In genomic region chr10:111789264-111789663, GRCm38 (mm10) we compare ENCODE assay signal across 19 mouse cellular contexts.
"Had no signal": no experiment of that assay in that cellular context is flagged by ENCODE, and none has a peak within 500 bp of the region (broad histone marks: within the 10 kb centered on the region; RNA-seq: fewer than 3 reads in every experiment).

No protein-coding gene starts in this region.

- ATAC-seq: midbrain, embryonic 16.5 days had no signal

- H3K27me3 ChIP-seq: midbrain, embryonic 12.5 days; neural tube, embryonic 13.5 days; neural tube, embryonic 15.5 days had no signal

- H3K27ac ChIP-seq: midbrain, embryonic 10.5 days; midbrain, embryonic 12.5 days; neural tube, embryonic 13.5 days; neural tube, embryonic 15.5 days had no signal

- H3K4me1 ChIP-seq: midbrain, embryonic 10.5 days; midbrain, embryonic 12.5 days; neural tube, embryonic 15.5 days had no signal

- H3K9ac ChIP-seq: lung, embryonic 14.5 days; midbrain, embryonic 12.5 days; neural tube, embryonic 13.5 days; neural tube, embryonic 15.5 days had no signal

- DNase-seq: lung, adult 18-20 months; lung, embryonic 14.5 days; lung, postnatal 10 days; lung, postnatal 4 days; midbrain, embryonic 14.5 days; retina, postnatal 1 day; right cerebral cortex, adult 18-20 months; right cerebral cortex, postnatal 25 days; right cerebral cortex, postnatal 4 days; spleen, adult 18-20 months; thymus, adult 18-20 months; thymus, postnatal 14 days; thymus, postnatal 36 days had no signal

- H3K4me3 ChIP-seq: midbrain, embryonic 10.5 days; midbrain, embryonic 12.5 days; myocyte; neural tube, embryonic 13.5 days; neural tube, embryonic 15.5 days had no signal

- H3K36me3 ChIP-seq: midbrain, embryonic 10.5 days; midbrain, embryonic 12.5 days; neural tube, embryonic 13.5 days; neural tube, embryonic 15.5 days had no signal

- H3K9me3 ChIP-seq: midbrain, embryonic 10.5 days; midbrain, embryonic 12.5 days; neural tube, embryonic 13.5 days; neural tube, embryonic 15.5 days had no signal

- H3K4me2 ChIP-seq: lung, embryonic 14.5 days; midbrain, embryonic 12.5 days; neural tube, embryonic 13.5 days; neural tube, embryonic 15.5 days had no signal
